Mouse (Mus musculus) brain, embryonic 14.5 days (tissue): Measurements from ENCODE around the gene Large1.

Experiments
- CTCF ChIP-seq: fragments of 200-500 bp; IDR thresholded peaks from 2 replicates; pipeline ENCODE4 v1.5.1; 2012; ENCODE audit warnings: inconsistent platforms, mild to moderate bottlenecking, moderate library complexity, borderline replicate concordance; ENCODE audit not compliant: insufficient read depth, insufficient read length; ENCODE audit errors: extremely low read depth
- POLR2A ChIP-seq: fragments of 200-500 bp; IDR thresholded peaks from 2 replicates; pipeline ENCODE4 v1.6.1; 2012; ENCODE audit warnings: mild to moderate bottlenecking, inconsistent platforms, borderline replicate concordance; ENCODE audit not compliant: poor library complexity, insufficient read depth, insufficient read length, severe bottlenecking; ENCODE audit errors: extremely low read depth

- TF ChIP-seq CTCF (no peak), POLR2A (no peak)
These were observed 155.6 kb downstream of the Large1 start for GRCm38 (mm10) chr8:73197714-73198113.
